Mouse (Mus musculus) kidney, adult 2 months (tissue): ENCODE data around the gene Nrip1.

ENCODE experiments used
- CTCF ChIP-seq: fragments of 200-500 bp; conservative IDR thresholded peaks from 2 replicates; pipeline ENCODE4 v1.5.1; 2011; ENCODE audit warnings: low read depth, mild to moderate bottlenecking, control low read depth, low read length, moderate library complexity, mixed read lengths; ENCODE audit not compliant: insufficient read depth, insufficient read length
- POLR2A ChIP-seq: fragments of 200-500 bp; IDR thresholded peaks from one replicate; pipeline ENCODE4 v1.6.1; 2011; ENCODE audit warnings: low read depth, low read length, control low read depth

- TF ChIP-seq POLR2A (no peak), CTCF (no peak)
These were observed 4.4 kb downstream of the Nrip1 start for GRCm38 (mm10) chr16:76369236-76369635.
